Mouse (Mus musculus) cerebellum, adult 11-12 months (tissue): ENCODE measurements around the gene Gm10338.
A peak's percentile ranks its signal among the peaks of the same experiment; 100 is the strongest.
"Not testable (repeated sequence)": the region's sequence is repeated elsewhere in the genome, so short reads cannot be mapped to it uniquely, and the experiment has no call there.

Experiments
- DNase-seq: peaks from one replicate; pipeline ENCODE4 v3.0.0; 2022

The Gm10338 gene

DNA sequence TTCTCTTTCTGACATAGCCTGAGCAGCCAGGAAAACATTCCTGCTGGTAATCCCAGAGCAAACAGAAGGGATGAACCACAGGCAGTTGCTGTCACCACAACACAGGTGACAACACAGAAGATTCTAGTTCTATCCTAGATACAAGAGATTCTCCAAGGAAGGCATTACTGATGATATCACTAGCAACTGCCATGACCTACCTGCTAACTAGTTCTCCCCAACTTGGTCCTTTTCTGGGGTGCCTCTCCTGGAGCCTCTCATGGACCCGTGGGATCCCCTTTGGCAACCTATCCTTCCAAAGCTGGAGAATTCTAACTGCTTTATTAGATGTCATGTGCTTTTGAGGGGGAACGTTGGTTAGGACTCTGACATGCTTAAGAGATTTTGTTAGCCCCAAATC is at the start of gene Gm10338:
Gene Gm10338, minus strand, starts transcription at position 101 of the 400 bp plus-strand sequence.
- DNase-seq: not testable (repeated sequence)

DNA sequence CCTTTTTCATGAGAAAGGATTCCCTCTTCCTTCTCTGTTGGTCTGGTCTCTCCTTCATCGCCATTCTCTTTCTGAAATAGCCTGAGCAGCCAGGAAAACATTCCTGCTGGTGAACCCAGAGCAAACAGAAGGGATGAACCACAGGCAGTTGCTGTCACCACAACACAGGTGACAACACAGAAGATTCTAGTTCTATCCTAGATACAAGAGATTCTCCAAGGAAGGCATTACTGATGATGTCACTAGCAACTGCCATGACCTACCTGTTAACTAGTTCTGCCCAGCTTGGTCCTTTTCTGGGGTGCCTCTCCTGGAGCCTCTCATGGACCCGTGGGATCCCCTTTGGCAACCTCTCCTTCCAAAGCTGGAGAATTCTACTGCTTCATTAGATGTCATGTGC is 48.5 kb upstream of the Gm10338 start, which contains the start of gene Gm10128:
Gene Gm10128, minus strand, starts transcription at position 101 of the 400 bp plus-strand sequence.
- DNase-seq: not testable (repeated sequence)

DNA sequence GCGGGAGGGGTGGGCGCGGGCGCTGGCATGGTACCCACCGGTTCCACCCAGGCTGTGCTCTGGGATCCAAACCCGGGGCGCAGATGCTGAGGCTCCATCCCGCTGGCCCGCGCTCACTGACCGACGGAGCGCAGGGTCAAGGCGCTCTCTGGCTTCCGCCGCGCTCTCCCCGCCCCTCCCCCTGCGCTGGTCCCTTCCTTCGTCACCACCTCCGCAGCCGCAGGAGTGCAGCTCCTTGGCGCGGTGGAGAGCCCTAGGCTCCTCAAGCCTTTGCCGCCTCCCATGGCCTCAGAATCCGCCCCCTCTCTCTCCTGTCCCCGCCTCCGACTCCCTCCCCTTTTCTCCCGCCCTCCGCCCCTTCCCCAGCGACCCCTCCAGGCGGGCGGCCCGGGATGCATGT is 27.0 kb downstream of the Gm10338 start, which contains the start of gene Gm3558:
Gene Gm3558, minus strand, starts transcription at position 185 of the 400 bp plus-strand sequence.
- peak; percentile 11 for DNase-seq

DNA sequence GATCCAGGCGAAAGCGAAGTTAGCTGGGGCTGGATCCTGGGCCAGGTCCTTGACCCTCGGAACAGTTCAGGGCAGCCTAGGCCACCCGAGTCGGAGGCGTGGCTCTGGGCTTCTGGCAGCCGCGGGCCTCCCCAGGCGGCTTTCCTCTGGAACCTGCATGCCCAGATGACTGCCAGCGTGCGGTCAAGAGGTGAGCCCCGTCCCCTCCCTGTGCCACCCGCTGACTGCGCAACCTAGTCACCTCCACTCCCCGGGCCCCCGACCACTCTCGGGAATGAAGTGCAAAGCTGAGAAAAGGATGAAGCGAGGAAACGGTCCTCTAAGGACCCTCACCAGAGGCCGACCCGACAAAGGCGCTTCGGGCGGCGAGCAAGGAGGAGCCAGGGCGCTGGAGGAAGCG is 27.5 kb downstream of the Gm10338 start:
- DNase-seq: peak; percentile 27

DNA sequence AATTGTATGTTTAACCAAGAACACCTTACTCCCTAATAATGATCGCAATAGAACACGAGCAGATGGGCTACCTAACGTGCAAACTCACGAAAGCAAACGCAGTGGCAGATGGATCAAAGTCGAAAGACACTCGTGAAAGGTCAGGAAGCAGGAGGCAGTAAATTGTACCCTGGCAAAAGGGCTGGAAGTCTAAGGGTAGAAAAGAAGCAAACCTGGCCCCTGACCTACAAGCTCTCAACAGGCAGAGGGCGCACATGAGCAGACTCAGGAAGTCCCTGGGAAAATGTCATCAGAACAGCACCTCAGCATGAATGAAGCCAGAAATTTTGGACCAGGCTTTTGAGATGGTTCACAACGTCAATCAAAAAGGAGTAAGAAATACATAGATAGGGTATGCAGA is 28.1 kb downstream of the Gm10338 start:
- peak; percentile 36 for DNase-seq
